Mouse (Mus musculus): Measurements from ENCODE around the gene Ier3. TPM values are rescaled to one million over a fixed set of nuclear protein-coding genes. Genes with fewer than 3 reads are reported as not detected.

Ier3 gene
- 10 to 100 TPM; 26.8 to 43.0 TPM for total RNA-seq (2021)

DNA sequence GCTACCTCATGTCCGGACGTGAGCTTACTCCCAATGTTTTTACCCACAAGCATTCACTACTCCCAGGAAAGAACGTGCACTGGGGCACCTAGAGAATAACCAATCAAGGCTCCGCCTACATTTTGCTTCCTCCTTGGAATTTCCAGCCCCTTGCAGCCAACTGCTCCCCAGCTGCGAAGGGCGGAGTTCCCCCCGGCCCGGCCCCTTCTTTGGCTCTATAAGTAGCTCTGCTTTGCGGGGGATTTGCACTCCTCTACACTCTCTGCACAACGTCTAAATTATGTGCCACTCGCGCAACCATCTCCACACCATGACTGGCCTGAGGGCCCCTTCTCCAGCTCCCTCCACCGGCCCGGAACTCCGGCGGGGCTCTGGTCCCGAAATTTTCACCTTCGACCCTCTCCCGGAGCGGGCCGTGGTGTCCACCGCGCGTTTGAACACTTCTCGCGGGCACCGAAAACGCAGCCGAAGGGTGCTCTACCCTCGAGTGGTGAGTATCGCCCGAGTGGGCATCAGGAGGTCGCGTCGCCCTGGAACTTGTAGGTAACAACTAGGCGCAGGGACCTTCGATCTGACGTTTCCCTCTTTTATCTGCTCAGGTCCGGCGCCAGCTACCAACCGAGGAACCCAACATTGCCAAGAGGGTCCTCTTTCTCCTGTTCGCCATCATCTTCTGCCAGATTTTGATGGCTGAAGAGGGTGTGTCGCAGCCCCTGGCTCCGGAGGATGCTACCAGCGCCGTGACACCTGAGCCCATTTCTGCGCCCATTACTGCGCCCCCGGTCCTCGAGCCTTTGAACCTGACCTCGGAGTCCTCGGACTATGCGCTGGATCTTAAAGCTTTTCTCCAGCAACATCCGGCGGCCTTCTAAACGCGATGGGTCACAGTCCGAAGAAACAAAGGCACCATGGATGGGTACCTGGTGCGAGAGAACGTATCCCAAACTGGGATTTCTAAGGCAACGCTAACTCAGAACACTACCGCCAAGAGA, at the start of gene Ier3:
TSS of gene Ier3 (plus strand) at position 246 of the 992 bp plus-strand sequence.
- intact Hi-C loops (cut with DNase I): loop anchor here (2.0 kb wide), 1 partner anchor 83 kb away; no protein-coding TSS in a partner anchor
- peak; percentile 87 to 90 for DNase-seq

DNA sequence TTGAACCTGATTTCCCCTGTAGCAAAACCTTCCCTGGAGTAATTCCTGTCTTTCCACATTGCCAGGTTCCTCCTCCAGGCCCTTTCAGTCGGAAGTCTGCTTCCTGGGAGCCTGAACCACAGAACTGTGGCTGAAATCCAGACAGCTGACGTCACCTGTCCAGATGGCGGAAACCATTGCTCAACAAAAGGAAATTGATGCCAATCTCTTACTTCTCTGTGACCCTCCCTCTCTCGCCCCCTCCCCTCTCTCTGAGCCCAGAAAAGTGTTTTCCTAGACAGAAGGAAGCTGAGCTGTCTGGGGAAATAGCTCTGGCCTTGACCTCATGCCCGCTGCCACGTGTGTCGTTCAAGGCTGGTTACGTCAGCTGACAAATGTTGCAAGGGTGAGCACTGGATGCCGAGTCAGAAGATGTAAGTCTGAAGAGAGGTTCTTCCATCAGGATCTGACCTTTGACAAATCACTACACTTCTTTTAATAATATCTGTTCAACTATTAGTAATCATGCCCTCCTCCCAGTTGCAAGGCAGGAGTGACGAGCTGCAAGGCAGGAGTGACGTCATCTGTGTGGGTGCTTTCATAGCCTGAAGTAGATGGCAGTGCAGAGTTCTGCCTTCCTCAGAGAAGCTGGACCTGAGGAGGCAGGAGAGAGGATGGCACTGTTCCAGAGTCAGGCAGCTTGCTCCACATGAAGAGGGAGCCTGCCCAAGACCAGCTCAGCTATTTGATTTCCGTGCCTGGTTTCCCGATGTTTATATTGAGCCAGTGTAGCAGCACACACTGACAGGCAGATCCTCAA, 44.5 kb upstream of the Ier3 start:
- intact Hi-C loops (cut with DNase I): no loop called here
- peak; percentile 85 to 89 for DNase-seq

DNA sequence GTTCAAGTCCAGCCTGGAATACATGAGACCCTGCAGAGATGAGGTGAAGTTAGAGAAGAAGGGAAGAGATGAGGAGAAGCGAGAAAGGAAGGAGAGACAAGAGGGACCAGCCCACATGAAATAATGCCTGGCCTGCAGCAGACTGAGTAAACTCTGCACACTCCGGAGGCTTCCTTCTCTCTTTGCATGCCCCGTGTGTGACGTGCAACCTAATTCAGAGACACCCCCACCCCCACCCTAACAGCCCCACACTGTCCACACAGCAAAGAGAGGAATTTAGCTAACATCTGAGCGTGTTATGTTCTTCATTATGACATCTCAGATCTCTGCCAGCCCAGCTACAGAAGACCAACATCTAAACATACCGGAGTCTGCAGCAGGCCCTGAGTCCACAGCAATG, 42.5 kb upstream of the Ier3 start:
- no peak for DNase-seq
- intact Hi-C loops (cut with DNase I): no loop called here

GRCm38 (mm10) chr17:35779466-35780205, 41.8 kb upstream of the Ier3 start:
- no peak for DNase-seq
- intact Hi-C loops (cut with DNase I): no loop called here

DNA sequence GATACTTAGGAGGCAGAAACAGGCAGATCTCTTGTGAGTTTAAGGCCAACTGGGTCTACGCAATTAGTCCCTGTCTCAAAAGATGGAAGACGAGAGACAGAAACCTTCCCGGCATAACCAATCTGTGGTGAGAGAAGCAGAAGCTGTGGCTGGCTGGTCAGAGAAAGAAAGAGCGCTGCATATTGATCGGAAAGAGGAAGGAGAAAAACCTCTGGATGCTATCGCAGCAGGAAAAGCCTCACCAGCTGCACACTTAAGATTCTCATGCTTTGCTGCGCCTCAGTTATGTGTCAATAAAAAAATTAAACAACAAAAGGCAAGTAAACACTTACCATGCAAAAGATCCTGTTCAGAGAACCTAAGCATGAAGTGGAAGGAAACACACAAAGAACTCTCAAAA, 41.1 kb upstream of the Ier3 start:
- intact Hi-C loops (cut with DNase I): no loop called here
- DNase-seq: no peak

GRCm38 (mm10) chr17:35782398-35782797, 39.1 kb upstream of the Ier3 start:
- intact Hi-C loops (cut with DNase I): no loop called here
- DNase-seq: no peak

DNA sequence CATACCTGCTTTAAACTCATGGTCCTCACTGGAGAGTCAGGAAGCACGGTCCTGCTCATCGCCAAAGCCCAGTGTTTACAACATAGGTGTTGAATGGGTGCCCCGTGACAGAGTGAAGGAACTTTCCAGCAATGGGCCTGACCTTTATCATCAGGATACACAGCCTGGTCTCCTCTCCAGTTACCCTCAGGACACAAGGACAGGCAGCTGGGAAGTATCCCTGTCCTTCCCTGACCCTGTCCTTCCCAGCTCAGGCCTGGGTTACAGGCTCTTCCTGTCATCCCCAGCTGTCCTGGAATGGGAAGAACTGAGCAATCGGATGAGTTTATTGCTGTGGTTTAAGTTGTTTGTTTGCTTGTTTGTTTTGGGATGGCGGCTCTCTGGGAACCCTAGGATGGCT, 38.6 kb upstream of the Ier3 start:
- intact Hi-C loops (cut with DNase I): no loop called here

DNA sequence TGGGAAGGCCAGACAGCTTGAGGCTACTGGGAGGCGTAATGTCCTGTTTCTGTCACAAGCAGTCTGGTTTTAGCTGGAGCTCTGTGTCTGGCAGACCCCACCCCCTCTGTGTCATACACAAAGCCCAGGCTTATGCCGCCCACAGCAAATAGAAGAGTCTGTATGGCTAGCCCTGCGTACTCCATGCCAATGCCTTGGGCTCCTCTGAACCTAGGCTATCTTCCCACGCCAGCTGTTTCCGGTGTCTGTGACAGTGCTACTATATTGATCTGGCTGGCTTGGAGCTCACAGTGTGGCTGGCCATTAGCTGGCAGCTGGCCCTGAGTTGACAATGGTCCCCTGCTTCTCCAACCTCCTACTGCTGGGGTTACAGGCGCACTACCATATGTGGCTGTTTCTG, 37.5 kb upstream of the Ier3 start:
- DNase-seq: peak in 1 of 2 experiments; percentile 31
- intact Hi-C loops (cut with DNase I): loop anchor here (2.0 kb wide), 1 partner anchor 27 kb away; no protein-coding TSS in a partner anchor

More for the DNA sequence above, 38.6 kb upstream of the Ier3 start:
- DNase-seq: no peak

DNA sequence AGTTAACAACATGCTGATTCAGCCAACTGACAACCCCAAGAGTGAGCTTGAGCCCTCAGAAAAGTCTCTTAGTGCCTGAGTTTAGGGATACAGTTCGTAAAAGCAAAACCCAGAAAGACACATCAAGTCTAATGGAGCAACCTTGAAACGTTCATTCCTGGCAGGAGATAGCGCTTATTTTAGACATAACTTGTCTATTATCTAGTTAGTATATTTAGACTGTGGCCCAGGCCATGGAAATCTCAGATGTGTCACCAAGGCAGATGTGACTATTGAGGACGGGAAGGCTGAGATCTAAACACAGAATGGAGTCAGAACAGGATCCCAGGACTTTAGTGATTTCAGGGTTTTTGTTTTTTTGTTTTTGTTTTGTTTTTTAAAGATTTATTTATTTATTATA, 36.3 kb upstream of the Ier3 start:
- intact Hi-C loops (cut with DNase I): loop anchor here (2.0 kb wide), 1 partner anchor 26 kb away; no protein-coding TSS in a partner anchor
- no peak for DNase-seq

- intact Hi-C loops (cut with DNase I): loop anchor here (2.0 kb wide), 1 partner anchor 17 kb away; no protein-coding TSS in a partner anchor
- DNase-seq: no peak
These were observed 34.0 kb upstream of the Ier3 start for GRCm38 (mm10) chr17:35787493-35787892.

- no peak for DNase-seq
- intact Hi-C loops (cut with DNase I): no loop called here
These were observed 33.5 kb upstream of the Ier3 start for GRCm38 (mm10) chr17:35788025-35788424.

- no peak for DNase-seq
- intact Hi-C loops (cut with DNase I): no loop called here
These were observed 30.6 kb upstream of the Ier3 start for GRCm38 (mm10) chr17:35790933-35791332.

GRCm38 (mm10) chr17:35792837-35793236, 28.6 kb upstream of the Ier3 start:
- DNase-seq: no peak
- intact Hi-C loops (cut with DNase I): no loop called here

GRCm38 (mm10) chr17:35795099-35795498, 26.4 kb upstream of the Ier3 start:
- no peak for DNase-seq
- intact Hi-C loops (cut with DNase I): no loop called here

DNA sequence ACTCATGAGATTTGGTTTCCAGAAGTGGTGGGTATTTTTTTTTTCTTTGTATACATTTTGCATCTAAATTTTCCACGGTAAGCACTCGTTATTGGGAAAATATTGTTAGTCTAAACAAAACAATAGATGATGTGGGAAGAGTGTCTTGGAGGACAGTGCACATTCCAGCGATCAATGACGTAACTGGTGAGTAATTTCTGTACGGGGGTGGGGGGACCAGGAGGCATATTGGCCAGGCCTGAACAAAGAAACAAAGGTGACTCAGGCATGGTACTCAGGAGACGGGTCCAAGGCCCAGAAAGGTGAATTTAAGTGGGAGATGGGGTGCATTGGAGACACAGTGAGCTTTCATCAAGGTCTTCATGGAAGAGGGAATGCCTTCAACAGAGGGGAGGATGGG, 25.8 kb upstream of the Ier3 start:
- no peak for DNase-seq
- intact Hi-C loops (cut with DNase I): no loop called here

GRCm38 (mm10) chr17:35796835-35797234, 24.6 kb upstream of the Ier3 start:
- no peak for DNase-seq
- intact Hi-C loops (cut with DNase I): no loop called here

- intact Hi-C loops (cut with DNase I): no loop called here
These were observed 20.6 kb upstream of the Ier3 start for GRCm38 (mm10) chr17:35800905-35801304.

DNA sequence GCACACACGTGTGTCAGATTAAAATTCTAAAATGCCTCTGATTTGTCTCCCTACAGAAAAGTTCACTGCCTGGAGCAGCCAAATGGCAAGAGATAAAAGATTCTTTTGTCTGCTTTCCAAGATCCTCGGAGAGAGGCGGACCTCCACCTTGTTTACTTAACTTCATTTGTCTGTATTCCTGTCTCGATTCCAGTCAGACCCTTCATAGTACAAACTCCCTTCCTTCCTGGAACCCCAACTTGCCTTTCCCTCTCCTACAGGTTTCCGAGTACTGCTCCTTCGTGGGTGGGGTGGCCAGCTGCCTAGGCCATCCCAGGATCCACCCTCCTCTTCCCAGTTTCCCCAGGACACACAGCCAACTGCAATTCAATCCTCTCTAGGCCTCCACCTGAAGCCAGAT, 18.5 kb upstream of the Ier3 start:
- intact Hi-C loops (cut with DNase I): no loop called here
- DNase-seq: no peak

More at GRCm38 (mm10) chr17:35800905-35801304, 20.6 kb upstream of the Ier3 start:
- DNase-seq: no peak

- no peak for DNase-seq
- intact Hi-C loops (cut with DNase I): loop anchor here (2.0 kb wide), 1 partner anchor 17 kb away; no protein-coding TSS in a partner anchor
These were observed 17.6 kb upstream of the Ier3 start for GRCm38 (mm10) chr17:35803858-35804399.

DNA sequence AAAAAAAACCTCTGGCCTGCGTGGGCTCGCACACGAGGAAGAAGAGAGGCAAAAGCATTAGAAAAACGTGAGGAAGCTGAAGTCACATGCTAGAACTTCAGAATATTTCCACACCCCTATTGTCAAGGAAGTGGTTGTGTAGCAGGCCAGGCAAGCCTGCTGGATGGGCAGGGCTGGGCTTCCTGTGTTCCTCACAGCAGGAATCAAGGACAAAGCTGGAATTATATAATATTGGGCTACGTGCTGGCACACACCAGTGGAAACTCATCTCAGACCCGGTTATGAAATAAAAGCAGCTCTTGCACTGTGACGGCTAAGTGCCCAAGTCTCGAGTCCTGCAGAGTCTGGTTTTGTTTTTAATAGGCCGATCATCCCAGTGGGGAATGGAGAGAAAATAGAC, 13.4 kb upstream of the Ier3 start:
- DNase-seq: peak; percentile 61 to 73
- intact Hi-C loops (cut with DNase I): no loop called here

Data from heart, postnatal 36 days (tissue).